Mouse (Mus musculus): ENCODE measurements around the gene Defb43.
A peak's percentile ranks its signal among the peaks of the same experiment; 100 is the strongest.

Gene Defb43

GRCm38 (mm10) chr14:63011471-63011870 is at the start of gene Defb43:
Gene Defb43 (plus strand): TSS chr14:63011771.
- DNase-seq, result no peak

GRCm38 (mm10) chr14:62963632-62964031 is 47.9 kb upstream of the Defb43 start:
- DNase-seq, result no peak

GRCm38 (mm10) chr14:62965342-62965741 is 46.2 kb upstream of the Defb43 start:
- no peak for DNase-seq

DNA sequence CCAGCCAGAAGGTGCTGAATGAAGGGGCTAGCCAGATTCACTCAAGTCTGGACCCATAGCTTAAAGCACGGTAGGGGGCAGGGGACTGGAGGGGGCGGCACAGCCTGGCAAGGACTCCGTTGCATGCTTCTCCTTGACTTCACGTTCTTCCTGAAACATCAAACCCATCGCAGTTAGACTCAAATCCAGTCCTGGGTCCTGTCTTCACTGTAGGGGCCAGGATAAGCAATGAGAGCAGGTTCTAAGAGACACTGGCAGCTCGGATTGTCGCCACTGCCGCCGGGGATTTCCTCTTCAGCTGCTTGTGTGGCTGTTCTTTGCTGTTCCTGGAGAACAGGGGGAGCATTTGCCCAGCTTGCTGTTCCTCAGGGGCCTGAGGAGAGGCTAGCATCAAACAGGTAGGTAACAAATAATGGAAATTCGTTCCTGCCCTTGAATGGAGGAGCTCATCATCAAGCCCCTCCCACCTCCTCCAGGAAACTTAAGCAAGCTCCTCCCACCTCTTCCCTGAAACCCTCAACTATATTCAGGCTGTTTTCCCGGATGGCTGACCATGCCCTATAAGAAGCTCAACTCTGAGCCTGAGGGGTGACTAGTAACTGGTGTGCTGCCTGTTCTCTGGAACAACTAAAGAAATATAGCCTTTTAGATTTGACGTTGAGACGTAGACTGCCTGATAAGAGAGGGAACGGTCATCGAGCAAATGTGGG is 45.6 kb upstream of the Defb43 start:
- DNase-seq, result no peak

- DNase-seq, result peak; percentile 89
Observed at GRCm38 (mm10) chr14:62975046-62975445, 36.5 kb upstream of the Defb43 start.

DNA sequence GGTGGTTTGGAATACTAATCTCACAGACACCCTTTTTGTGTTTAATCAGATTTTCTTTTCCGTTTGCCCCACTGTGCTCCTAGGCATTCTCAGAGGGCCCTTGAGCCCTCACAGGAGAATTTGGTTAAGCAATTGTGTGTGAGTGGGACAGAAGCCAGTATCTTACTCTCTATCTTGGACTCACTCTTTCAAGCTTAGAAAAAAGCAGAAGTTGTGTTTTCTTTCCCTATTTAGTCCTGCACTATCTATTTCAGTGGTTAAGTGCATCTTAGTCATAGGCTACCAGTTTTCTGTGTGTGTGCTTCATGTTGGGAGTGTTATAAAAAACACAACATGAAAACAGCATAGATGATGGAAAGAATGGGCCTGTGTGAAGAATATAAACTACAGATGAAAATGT is 31.8 kb upstream of the Defb43 start:
- DNase-seq, result no peak

GRCm38 (mm10) chr14:62984410-62984809 is 27.2 kb upstream of the Defb43 start, which contains the start of gene Defb48:
Gene Defb48 (minus strand): TSS chr14:62984510.
- no peak for DNase-seq

DNA sequence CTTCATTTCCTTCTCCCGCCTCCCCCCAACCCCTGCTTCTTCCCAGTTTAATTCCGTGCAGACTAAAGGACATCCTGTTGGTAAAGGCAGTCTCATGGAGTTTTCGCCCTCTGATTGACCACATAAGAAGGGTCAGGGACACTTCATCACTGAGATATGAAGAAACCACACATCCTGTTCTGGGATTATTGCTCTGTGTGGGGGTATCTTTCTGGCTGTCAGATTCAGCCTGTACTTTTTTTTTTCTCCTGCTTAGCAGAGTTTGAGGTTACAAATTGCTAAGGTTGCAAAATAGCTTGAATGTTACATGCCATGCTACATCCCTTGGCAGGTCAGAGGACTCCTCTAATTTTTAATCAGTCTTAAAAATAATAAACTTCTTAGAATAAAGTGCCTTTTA is 20.3 kb upstream of the Defb43 start:
- no peak for DNase-seq

DNA sequence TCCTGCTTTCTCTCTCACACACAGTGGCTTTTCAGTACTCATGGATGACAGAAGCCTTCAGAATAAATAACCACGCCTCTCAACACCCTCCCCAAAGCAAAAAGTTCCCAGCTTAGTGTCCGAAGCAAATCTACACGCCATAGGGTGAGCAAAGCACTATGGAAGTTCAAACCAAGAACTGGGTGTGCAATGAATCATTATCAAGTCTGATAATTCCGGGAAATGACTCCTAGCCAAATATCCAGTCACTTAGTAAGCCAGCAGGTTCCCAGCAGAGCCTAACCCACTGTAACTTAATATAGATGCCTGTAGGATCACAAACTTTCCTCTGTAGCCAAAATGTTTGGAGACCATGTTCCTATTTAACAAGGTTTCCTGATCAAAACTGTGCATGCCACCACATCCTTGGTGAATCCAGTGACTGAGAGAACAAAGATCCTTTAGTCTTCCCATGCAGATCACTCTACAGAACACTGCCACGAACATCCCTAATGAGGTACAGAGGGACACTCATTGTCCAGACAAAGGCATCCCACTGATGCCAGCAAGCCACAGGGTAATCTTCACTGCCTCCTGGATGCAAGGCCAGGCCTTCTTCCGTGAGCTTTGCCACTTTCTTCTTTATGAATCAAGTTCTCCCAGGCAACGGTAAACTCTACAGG is 19.6 kb upstream of the Defb43 start:
- DNase-seq, result no peak

DNA sequence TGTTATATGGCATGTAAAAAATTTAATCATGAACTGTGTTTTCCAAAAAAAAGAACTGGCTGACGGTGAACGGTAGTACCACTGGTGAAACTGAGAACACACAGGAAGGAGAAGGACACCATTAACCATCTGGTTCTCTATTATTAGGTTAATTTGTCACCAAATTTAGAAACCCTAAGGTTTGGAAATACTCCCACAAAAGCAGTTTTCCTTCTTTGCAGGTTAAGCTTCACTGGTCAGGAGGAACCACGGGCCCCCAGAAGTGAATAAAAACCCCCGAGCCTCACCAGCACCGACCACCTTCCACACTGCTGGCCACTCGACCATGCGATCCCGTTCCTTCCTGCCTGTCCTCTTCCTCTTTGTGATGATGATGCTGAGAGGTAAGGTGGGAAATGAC is 13.8 kb upstream of the Defb43 start, which contains the start of gene Defb47:
Gene Defb47, plus strand, starts transcription at position 301 of the 400 bp plus-strand sequence.
- DNase-seq, result no peak

GRCm38 (mm10) chr14:62998977-62999376 is 12.6 kb upstream of the Defb43 start:
- DNase-seq, result no peak

DNA sequence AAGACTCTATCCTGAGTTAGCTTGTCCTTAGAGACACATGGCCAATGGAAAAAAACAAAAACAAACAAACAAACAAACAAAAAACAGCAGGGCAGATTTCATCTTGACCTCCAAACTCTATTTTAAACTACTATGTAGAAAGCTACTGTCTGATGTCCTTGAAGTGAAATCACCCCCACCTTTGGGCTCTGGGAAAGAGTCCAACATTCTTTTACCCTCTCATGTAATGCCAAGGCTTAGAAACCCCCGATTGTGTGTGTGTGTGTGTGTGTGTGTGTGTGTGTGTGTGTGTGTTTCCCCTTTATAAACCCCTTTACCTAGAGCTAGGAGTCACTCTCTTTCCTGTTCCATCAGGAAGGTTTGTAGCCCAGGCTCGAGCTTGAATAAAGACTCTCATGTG is 9.0 kb upstream of the Defb43 start:
- no peak for DNase-seq

GRCm38 (mm10) chr14:63013082-63013481 is 1.5 kb downstream of the Defb43 start:
- no peak for DNase-seq

GRCm38 (mm10) chr14:63014667-63015066 is 3.1 kb downstream of the Defb43 start:
- DNase-seq, result no peak

DNA sequence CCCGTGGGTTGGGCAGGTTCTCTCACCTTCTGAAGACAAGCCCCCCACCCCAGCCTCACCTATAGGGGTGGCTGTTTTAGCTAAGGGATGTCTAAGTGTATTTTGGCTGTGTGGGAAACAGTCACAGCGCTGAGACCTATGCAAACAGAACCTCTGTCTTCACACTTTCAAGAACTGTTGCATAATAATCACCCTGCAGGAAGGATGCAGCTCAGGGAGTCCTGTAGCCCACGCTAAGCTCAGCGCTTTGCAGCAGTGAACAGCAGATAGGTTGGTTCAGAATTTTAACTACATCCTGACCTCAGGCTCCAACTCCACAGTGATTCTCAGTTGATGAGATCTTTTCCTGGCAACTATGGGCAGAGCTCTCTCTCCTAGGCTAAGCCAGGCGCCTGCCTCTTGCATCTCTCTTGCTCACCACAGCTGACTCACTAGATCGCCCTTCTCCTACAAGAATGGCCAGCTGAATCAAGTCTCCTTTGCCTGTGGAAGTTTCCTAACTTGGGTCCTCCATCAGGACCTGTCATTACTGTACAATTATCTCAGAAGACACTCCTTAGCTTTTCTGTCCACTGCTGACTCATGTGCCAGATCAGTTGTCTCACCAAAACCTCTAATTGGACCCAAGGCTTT is 9.1 kb downstream of the Defb43 start:
- no peak for DNase-seq

GRCm38 (mm10) chr14:63046691-63047090 is 35.1 kb downstream of the Defb43 start, which contains the start of gene Defb42:
Gene Defb42 (plus strand): TSS chr14:63046991.
- DNase-seq, result no peak

DNA sequence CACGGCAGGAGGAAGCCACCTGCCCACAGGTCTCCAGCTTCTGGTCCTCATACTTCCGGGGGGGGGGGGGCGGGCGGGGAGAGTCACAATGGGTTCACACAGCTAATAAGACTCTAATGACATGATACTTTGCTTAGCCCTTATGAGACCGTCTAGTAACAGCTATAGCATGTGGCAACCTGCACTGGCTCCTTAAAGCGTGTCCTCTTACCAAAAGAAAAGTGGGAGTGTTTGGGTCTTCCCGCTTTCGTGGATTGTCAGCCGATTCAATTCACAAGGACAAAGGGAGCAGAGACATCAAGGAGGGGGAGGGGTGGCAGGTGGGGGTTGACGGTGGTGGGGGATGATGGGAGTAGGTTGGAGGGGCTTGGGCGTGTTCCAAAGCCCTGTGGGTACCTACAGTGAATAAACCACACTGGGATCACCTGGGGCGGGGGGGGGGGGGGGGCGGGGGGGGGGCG is 38.4 kb downstream of the Defb43 start, which contains the start of gene Defb30:
Gene Defb30, minus strand, starts transcription at position 51 of the 461 bp plus-strand sequence.
- DNase-seq, result no peak

DNA sequence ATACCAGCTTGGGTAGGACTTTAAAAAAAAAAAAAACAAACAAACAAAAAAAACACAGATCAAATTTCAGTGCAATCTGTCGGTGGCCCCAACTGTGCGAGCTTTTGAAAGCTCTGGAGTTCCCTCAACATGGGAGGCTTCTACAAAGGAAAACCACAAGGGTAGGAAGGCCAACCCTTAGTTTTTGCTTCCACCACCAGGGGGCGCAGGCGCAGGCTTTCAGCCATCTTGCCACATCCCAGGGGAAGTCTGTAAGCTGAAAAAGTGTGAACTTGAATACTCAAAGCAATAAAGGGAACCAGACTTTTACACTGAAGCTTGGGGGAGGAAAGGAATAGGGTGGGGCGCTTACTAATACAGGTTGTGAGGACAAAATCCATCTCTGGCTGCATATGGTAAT is 39.2 kb downstream of the Defb43 start:
- peak; percentile 88 for DNase-seq

DNA sequence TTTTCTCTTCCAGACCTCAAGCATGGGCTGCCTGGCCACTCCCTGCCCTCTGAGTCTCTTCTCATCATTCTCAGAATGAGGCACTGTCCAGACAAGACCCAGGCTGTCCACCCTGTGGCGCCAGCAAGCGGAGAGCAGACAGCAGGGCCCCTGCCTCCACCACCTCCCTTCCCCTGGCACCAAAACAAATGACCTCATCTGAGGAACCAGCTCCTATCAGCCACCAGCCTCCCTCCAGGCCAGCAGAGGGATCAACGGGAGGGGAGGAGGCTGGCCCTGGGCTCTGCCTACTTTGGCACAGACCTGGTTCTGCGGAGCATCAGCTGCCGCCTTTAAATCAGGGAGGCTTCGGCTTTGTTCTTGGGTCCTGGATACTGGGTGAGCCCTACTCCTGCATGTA is 43.2 kb downstream of the Defb43 start:
- no peak for DNase-seq

GRCm38 (mm10) chr14:63060361-63060760 is 48.8 kb downstream of the Defb43 start:
- no peak for DNase-seq

GRCm38 (mm10) chr14:63062184-63062583 is 50.6 kb downstream of the Defb43 start:
- no peak for DNase-seq

- DNase-seq, result no peak
Observed at GRCm38 (mm10) chr14:63065391-63065790, 53.8 kb downstream of the Defb43 start.

DNA sequence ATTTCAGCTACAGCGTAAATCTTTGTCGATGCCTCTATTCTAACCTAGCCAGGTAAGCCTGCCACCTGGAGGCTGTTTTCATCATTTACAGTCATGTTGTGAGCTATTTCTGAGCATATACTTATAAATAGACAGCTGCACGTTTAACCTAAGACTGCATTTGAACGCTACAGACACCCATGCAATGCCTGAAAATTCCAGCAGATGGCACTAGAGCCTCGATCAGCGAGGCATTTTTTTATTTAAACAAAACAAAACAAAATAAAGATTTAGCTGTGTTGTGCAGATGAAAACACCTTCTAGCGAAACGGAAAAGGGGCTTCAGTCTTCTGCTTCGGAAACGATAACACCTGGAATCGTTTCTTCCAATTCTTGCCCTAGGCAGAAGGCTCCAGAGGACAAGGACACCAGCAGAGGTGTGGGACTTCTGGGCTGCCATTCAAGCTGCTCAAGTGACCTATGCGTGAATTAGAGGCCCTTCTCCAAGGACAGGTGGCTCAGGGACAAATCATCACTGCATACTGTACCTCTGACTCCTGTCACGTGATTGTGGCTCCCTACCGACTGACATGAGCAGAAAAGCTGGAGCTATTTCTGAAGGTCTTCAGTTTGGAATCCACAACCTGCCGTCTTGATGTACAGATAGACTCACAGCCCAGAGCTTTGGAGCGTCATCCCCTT is 55.2 kb downstream of the Defb43 start:
- peak; percentile 88 for DNase-seq
